Mouse (Mus musculus) liver, adult 2 months (tissue): ENCODE data around the gene Brca1. TPM values are rescaled to one million over a fixed set of nuclear protein-coding genes. Genes with fewer than 3 reads are reported as not detected.
"Not testable (repeated sequence)": the region's sequence is repeated elsewhere in the genome, so short reads cannot be mapped to it uniquely, and the experiment has no call there.

Source experiments
- DNase-seq: peaks from one replicate; pipeline ENCODE4 v3.0.0-alpha.2; 2011; ENCODE audit warnings: low read depth, low spot score; ENCODE audit errors: extremely low read depth
- H3K27ac ChIP-seq: fragments of 200-500 bp; replicated peaks from 2 replicates; pipeline ENCODE4 v1.5.1; 2012; ENCODE audit warnings: low read depth, mild to moderate bottlenecking, control low read depth, inconsistent platforms, low read length; ENCODE audit not compliant: insufficient read depth
- H3K27me3 ChIP-seq: fragments of 200-500 bp; 2 replicates; pipeline ENCODE4 v1.6.1; 2012; ENCODE audit warnings: mild to moderate bottlenecking, moderate library complexity, low read length, inconsistent platforms; ENCODE audit not compliant: control insufficient read depth, insufficient read depth
- H3K36me3 ChIP-seq: fragments of 200-500 bp; 2 replicates; pipeline ENCODE4 v1.6.1; 2012; ENCODE audit warnings: low read length, inconsistent platforms; ENCODE audit not compliant: control insufficient read depth, insufficient read depth
- H3K4me1 ChIP-seq: fragments of 200-500 bp; 2 replicates; pipeline ENCODE4 v1.6.1; 2011; ENCODE audit warnings: low read length; ENCODE audit not compliant: control insufficient read depth, insufficient read depth
- H3K4me3 ChIP-seq: fragments of 200-500 bp; 2 replicates; pipeline ENCODE4 v1.5.1; 2011; ENCODE audit warnings: low read depth, mild to moderate bottlenecking, control low read depth, low read length, moderate library complexity; ENCODE audit not compliant: insufficient read depth
- H3K79me2 ChIP-seq: fragments of 200-500 bp; 2 replicates; pipeline ENCODE4 v1.6.1; 2012; ENCODE audit warnings: inconsistent platforms, mild to moderate bottlenecking, low read length, moderate library complexity; ENCODE audit not compliant: control insufficient read depth, insufficient read depth
- H3K9ac ChIP-seq: fragments of 200-500 bp; 2 replicates; pipeline ENCODE4 v1.6.1; 2012; ENCODE audit warnings: low read depth, mild to moderate bottlenecking, control low read depth, inconsistent platforms, low read length
- CTCF ChIP-seq: fragments of 200-500 bp; IDR thresholded peaks from 2 replicates; pipeline ENCODE4 v1.5.1; 2011; ENCODE audit warnings: low read depth, low read length, control low read depth
- POLR2A ChIP-seq: fragments of 200-500 bp; IDR thresholded peaks from 2 replicates; pipeline ENCODE4 v1.6.1; 2011; ENCODE audit warnings: low read length, control low read depth; ENCODE audit not compliant: insufficient read depth; ENCODE audit errors: extremely low read depth
- WGBS: fragments of 180-500 bp; shearing (Covaris S2); methylation state at CpG from one replicate; pipeline ENCODE4 v1.1.7; 2018; 5-methylcytosine and 5-hydroxymethylcytosine counted together
- polyA plus RNA-seq: library from polyadenylated mRNA; depleted of rRNA; stranded (reverse); fragments of >200 nt; gene quantifications from 2 replicates; pipeline ENCODE4 v1.2.3, GENCODE M21; 2012
- total RNA-seq: library from RNA; depleted of rRNA; stranded (reverse); fragments of >200 nt; gene quantifications from 2 replicates; pipeline ENCODE4 v1.2.3, GENCODE M21; 2014

Gene Brca1
- total and polyA plus RNA-seq, 2 experiments = 0.18 to 3.3 TPM

DNA sequence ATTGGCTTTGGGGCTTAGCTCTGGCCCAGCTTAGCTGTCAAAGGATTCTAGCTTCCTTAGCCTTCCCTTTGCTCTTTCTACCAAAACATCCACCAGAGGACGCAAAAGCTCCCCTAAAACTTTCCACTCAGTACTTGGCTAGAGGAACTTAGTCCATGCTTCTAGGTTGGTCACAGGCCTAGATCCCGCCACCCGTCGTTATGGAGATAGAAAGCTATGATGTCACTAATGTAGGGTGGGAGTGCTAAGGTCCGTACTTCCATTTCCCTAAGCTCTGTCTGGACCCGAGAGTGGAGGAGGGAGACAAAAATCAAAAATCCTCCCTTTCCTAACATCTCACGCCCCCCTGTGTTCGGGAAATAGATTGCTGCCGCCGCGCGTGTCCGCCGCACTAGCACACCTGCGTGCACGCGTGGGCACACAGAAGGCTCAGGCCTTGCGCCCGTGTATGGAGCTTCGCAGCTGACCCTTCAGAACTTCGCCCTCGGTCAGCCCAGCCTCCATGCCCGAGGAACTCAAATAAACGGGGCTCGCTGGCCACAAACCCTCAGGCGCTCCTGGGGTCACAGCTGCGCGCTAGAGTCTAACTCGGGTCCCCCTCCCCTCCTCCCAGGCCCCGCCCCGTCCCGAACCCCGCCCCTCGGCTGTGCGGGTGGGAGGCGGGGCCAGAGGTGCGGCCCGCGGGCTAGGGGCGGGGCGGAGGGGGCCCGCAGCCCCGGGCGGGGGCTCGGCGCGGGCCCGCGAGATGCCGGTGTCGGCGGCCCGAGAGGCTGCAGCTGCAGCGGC, 84.1 kb downstream of the Brca1 start:
- H3K27me3 ChIP-seq = no peaks in the 10 kb centered on the region
- TF ChIP-seq POLR2A (0 out of 2 replicates have a peak, but pooled peaks have one; percentile 16), CTCF (peak; percentile 29)
- DNase-seq = peak; percentile 93
- H3K79me2 ChIP-seq = no peaks in the 10 kb centered on the region
- peaks cover 1% of the 10 kb centered on the region; the same call in 1 of the 2 replicates for H3K4me1 ChIP-seq
- H3K36me3 ChIP-seq = no peaks in the 10 kb centered on the region
- H3K4me3 ChIP-seq = peak overlapping the region; percentile 66
- peak overlapping the region; percentile 58 for H3K27ac ChIP-seq
- peak overlapping the region; percentile 83 for H3K9ac ChIP-seq
- under 1% methylated on average over 44 of the region's 54 CpGs for WGBS

DNA sequence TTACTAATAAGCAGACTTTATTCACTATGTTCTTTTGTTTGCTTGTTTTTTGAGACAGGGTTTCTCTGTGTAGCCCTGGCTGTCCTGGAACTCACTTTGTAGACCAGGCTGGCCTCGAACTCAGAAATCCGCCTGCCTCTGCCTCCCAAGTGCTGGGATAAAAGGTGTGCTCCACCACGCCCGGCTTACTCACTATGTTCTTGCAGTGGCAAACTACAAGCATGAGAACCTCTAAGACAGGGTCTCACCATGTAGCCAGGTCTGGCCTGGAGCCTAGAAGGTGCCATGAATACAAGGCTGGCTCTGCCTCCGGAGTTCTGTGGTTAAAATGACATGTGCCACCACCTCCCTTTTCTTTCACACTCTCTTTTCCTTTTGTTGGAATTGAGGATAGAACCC, 85.2 kb downstream of the Brca1 start:
- H3K36me3 ChIP-seq, H3K4me3 ChIP-seq, H3K27ac ChIP-seq, DNase-seq, H3K9ac ChIP-seq, H3K79me2 ChIP-seq, H3K27me3 ChIP-seq, H3K4me1 ChIP-seq: not testable (repeated sequence)
- WGBS = 61% methylated on average over 5 of the region's 5 CpGs

- Histone ChIP-seq H3K4me3 (peak within 1 kb of the TSS; percentile 86), H3K27me3 (no peaks in the 10 kb centered on the region), H3K4me1 (peaks cover 1% of the 10 kb centered on the region; the same call in 1 of the 2 replicates), H3K36me3 (no peaks in the 10 kb centered on the region), H3K27ac (no peak within 1 kb of the TSS), H3K79me2 (no peaks in the 10 kb centered on the region), H3K9ac (peak within 1 kb of the TSS; percentile 89)
- peak; percentile 64 for DNase-seq
- 2% methylated on average over 57 of the region's 60 CpGs for WGBS
- no peak for TF ChIP-seq CTCF
- TF ChIP-seq POLR2A = peak; percentile 37; the same call in 1 of the 2 replicates
These were observed 85.7 kb downstream of the Brca1 start, which contains the start of gene Vat1 for GRCm38 (mm10) chr11:101465869-101466551. TSS of gene Vat1 (minus strand) at chr11:101466230.

DNA sequence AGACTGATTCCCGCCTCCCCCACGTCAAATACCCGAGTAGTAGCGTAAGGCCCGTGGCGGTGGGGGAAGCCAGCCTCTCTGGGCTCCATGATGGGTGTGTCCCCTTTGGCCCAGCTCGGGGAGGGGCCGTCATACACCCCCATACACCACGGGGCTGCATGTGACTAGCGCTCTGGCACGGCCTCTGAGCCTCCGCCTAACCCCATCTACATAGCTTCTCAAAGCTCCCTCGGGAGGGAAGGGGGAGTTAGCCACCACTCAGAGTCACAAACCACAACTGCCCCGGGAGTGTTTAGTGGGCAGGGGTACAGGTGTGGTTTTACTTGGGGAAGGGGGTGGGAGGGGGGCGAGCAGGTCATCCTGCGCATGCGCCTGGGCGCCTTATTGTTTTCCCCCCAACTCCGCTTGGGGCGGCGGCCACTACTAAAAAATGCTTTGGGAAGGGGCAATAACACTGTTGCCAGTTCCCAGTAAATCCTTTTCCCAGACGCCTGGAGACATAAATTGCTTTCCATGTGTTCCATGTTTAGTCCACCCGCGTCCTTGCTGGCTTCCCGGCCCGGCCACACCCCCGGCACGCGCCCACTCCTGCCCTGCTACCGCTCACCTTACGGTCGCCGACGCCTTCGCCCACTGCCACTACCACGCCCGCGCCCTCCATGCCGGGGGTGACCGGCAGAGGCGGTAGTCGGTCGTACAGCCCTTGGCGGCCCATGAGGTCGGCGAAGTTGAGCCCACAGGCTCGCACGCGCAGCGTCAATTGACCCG, 86.5 kb downstream of the Brca1 start:
- no peaks in the 10 kb centered on the region for H3K36me3 ChIP-seq
- TF ChIP-seq POLR2A (no peak), CTCF (0 out of 2 replicates have a peak, but pooled peaks have one; percentile 3)
- DNase-seq = no peak
- H3K4me3 ChIP-seq = peak overlapping the region; percentile 86
- WGBS = 5% methylated on average over 51 of the region's 51 CpGs
- peak overlapping the region; percentile 89 for H3K9ac ChIP-seq
- H3K79me2 ChIP-seq = no peaks in the 10 kb centered on the region
- no peak overlapping the region for H3K27ac ChIP-seq
- peaks cover 1% of the 10 kb centered on the region; the same call in 1 of the 2 replicates for H3K4me1 ChIP-seq
- no peaks in the 10 kb centered on the region for H3K27me3 ChIP-seq

GRCm38 (mm10) chr11:101464211-101465100, 87.3 kb downstream of the Brca1 start, which contains the start of gene Rnd2:
TSS of gene Rnd2 (plus strand) at chr11:101464999.
- DNase-seq = no peak
- Histone ChIP-seq H3K4me1 (peaks cover 1% of the 10 kb centered on the region; the same call in 1 of the 2 replicates), H3K79me2 (no peaks in the 10 kb centered on the region), H3K4me3 (peak within 1 kb of the TSS; percentile 86), H3K36me3 (no peaks in the 10 kb centered on the region), H3K9ac (peak within 1 kb of the TSS; percentile 89), H3K27me3 (no peaks in the 10 kb centered on the region), H3K27ac (no peak within 1 kb of the TSS; the same call in 1 of the 2 replicates)
- no peak for TF ChIP-seq CTCF
- TF ChIP-seq POLR2A = no peak
- WGBS = 22% methylated on average over 12 of the region's 12 CpGs
